Mouse (Mus musculus): ENCODE data around the gene Rgma. TPM values are rescaled to one million over a fixed set of nuclear protein-coding genes. Genes with fewer than 3 reads are reported as not detected.
A peak's percentile ranks its signal among the peaks of the same experiment; 100 is the strongest.

Rgma gene
- polyA plus RNA-seq (2015; fragmentation: Nextera tagmentation; extraction: Ambion mirVana): 32.3 and 32.7 TPM in 2 replicates

DNA sequence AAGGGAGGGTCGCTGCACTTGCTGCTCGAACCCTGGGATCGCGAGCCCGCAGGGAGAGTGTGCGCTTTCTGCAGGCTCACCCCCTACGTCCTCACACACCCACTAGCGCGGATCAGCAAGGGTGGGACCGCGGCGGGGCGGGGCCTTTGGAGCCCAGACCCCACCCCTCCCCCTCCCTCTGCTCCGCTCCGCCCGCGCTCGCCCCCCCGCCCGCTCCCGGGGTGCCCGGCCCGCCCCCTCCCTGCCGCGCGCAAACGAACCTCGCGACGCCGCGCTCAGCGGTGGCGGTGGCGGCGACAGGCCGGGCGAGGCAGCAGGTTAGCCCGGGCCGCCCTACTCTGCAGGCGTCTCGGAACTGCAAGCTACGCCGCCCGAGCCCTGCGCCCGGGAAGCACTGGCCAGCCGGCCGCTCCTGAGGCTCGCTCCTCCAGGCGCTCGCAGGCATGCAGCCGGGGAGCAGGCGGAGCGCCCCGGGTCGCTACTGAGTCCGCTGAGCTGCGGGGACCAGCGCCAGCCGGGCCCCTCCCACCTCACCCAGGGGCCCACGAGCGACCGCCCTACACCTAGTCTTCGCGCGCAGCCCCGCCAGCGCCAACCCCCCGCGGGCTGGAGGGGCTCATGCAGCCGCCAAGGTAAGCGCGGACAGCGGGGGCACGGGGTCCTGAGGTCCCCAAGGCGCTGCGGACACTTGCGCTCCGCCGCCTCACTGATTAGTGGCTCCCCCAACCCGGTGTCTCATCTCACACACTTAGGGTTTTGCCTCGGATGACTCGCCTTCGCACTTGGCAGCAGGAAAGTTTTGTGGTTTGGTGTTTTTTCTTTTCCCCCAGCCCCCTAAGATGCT lies at the start of gene Rgma:
TSS of gene Rgma (plus strand) at position 253 of the 844 bp plus-strand sequence.
- WGBS: 0% methylated on average over 51 of the region's 85 CpGs
- peak within 1 kb of the TSS; percentile 91 for H3K9ac ChIP-seq (replicated peaks)
- no peaks in the 10 kb centered on the region for H3K9me3 ChIP-seq (replicated peaks)
- H3K27me3 ChIP-seq (replicated peaks): no peaks in the 10 kb centered on the region; the same call in 1 of the 2 replicates
- peak; percentile 90 for ATAC-seq (ENCODE audit: low FRiP score)
- peak within 1 kb of the TSS; percentile 95 for H3K27ac ChIP-seq (replicated peaks)
- peaks cover 62% of the 10 kb centered on the region for H3K4me1 ChIP-seq
- peak within 1 kb of the TSS; percentile 81 for H3K4me3 ChIP-seq (replicated peaks)
- peak within 1 kb of the TSS; percentile 94 for H3K4me2 ChIP-seq
- no peaks in the 10 kb centered on the region for H3K36me3 ChIP-seq

DNA sequence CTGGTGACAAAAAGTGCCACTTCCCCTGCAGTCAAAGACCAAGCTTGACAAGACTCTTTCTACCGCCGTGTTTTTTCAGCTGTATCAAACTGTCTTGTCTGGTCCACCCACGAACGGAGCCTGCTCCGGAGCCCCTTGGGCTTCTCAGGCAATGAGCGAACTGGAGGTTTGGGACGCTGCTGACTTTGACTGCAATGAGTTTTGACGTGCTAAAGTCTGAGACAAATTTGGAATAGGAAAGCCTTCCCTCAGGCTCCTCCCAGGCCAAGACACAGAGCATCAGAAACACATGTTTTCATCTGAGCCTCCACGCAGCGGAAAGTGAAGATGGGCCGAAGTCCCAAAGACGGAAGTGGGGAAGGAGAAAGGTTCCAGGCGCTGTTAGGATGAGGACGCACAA lies 49.1 kb upstream of the Rgma start:
- H3K4me2 ChIP-seq: no peak overlapping the region
- ATAC-seq (ENCODE audit: low FRiP score): no peak
- peaks cover 28% of the 10 kb centered on the region for H3K4me1 ChIP-seq
- 85% methylated on average over 14 of the region's 14 CpGs for WGBS
- H3K27ac ChIP-seq (replicated peaks): no peak overlapping the region
- no peak overlapping the region for H3K9ac ChIP-seq (replicated peaks)
- H3K27me3 ChIP-seq (replicated peaks): no peaks in the 10 kb centered on the region
- H3K36me3 ChIP-seq: no peaks in the 10 kb centered on the region
- no peaks in the 10 kb centered on the region for H3K9me3 ChIP-seq (replicated peaks)
- H3K4me3 ChIP-seq (replicated peaks): no peak overlapping the region

DNA sequence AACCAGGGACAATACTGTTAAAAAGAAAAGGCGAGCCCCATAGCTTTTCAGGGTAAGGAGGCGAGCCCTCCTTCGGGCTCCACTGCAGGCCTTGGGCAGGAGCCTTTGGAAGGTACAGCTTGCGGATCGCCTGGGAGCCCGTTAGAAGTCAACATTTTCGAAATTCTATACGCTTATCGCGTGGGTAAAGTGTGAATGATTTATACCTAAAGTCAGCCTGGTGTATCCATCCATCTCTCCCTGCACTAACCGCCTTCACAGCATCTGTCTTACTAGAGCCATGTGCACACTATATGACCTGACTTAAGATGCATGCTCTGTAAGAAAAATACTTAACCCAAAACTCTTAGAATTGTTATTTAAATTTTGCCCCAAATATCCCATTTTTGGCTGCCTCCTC lies 48.6 kb upstream of the Rgma start:
- Histone ChIP-seq H3K27ac (replicated peaks) (peak overlapping the region; percentile 45), H3K36me3 (no peaks in the 10 kb centered on the region), H3K9ac (replicated peaks) (no peak overlapping the region), H3K27me3 (replicated peaks) (no peaks in the 10 kb centered on the region), H3K9me3 (replicated peaks) (no peaks in the 10 kb centered on the region), H3K4me3 (replicated peaks) (no peak overlapping the region), H3K4me2 (no peak overlapping the region), H3K4me1 (peaks cover 31% of the 10 kb centered on the region)
- no peak for ATAC-seq (ENCODE audit: low FRiP score)
- 82% methylated on average over 11 of the region's 11 CpGs for WGBS

DNA sequence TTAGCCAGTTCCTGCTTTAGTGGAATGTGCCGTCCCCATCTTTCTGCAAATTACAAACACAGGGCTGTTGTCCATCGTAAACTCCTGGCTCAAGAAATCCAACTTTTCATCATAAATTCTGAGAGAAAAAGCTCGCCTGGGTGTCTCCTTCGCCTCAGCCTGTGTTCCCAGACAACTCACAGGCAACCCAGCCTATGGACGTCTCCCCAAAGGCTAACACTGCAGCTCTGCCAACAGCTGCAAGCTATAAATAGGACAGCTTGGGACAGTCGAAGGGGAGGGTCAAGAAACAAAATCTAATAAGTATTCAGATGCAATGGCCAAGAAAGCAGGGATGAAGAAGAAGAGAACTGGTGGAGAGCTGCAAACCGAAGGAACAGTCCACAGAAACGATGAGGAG lies 48.1 kb upstream of the Rgma start:
- no peak for ATAC-seq (ENCODE audit: low FRiP score)
- no peak overlapping the region for H3K9ac ChIP-seq (replicated peaks)
- H3K4me1 ChIP-seq: peaks cover 32% of the 10 kb centered on the region
- H3K4me3 ChIP-seq (replicated peaks): no peak overlapping the region
- 60% methylated on average over 8 of the region's 8 CpGs for WGBS
- H3K27me3 ChIP-seq (replicated peaks): no peaks in the 10 kb centered on the region
- peak overlapping the region; percentile 45 for H3K27ac ChIP-seq (replicated peaks)
- no peaks in the 10 kb centered on the region for H3K9me3 ChIP-seq (replicated peaks)
- H3K4me2 ChIP-seq: no peak overlapping the region
- H3K36me3 ChIP-seq: no peaks in the 10 kb centered on the region

DNA sequence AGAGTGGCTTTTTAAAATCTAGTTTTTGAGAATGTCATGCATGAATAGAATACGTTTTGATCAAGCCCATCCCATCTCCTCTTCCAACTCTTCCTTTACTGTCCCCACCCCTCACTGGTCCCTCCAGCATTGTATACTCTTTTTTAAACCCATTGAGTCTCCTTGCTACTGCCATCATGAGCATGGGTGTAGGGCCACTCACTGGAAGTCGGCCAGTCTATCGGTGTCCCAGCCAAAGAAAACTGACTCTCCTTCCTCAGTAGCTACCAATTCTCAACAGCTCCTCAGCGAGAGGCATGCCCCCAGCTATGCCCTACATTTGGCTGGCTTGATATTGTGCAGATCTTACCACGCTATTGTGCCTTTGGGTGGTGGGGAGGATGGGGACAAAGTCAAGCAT lies 47.7 kb upstream of the Rgma start:
- no peaks in the 10 kb centered on the region for H3K27me3 ChIP-seq (replicated peaks)
- no peak overlapping the region for H3K9ac ChIP-seq (replicated peaks)
- H3K36me3 ChIP-seq: no peaks in the 10 kb centered on the region
- no peak for ATAC-seq (ENCODE audit: low FRiP score)
- 87% methylated on average over 5 of the region's 5 CpGs for WGBS
- H3K9me3 ChIP-seq (replicated peaks): no peaks in the 10 kb centered on the region
- H3K4me3 ChIP-seq (replicated peaks): no peak overlapping the region
- 0 out of 2 replicates have a peak overlapping the region, but pooled peaks have one; percentile 25 for H3K27ac ChIP-seq (replicated peaks)
- no peak overlapping the region for H3K4me2 ChIP-seq
- peaks cover 32% of the 10 kb centered on the region for H3K4me1 ChIP-seq

DNA sequence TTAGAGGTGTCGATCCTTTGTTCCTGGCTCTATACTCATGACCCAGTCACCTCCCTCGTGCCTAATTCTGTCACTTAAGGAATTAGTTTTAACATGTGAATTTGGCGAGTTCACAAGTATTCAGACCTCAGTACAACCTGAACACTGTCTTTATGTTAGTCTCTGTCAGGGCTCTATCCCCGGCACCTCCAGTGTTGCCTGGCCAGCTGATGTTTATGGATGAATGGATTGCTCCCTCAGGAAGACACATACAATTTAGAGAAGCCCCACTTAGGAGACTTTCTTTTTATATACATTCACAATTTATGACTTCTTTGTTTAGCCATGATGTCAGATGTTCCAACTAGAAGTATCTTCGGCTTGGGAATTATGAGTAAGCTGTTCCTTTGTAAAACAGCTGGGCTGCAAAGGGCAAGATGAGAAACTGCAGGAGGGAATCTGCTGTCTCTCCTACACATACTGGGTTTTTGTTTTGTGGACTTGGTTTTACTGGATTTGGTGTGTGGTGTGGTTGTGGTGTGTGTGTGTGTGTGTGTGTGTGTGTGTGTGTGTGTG lies 46.6 kb upstream of the Rgma start:
- 14% methylated on average over 5 of the region's 5 CpGs for WGBS
- ATAC-seq (ENCODE audit: low FRiP score): no peak

DNA sequence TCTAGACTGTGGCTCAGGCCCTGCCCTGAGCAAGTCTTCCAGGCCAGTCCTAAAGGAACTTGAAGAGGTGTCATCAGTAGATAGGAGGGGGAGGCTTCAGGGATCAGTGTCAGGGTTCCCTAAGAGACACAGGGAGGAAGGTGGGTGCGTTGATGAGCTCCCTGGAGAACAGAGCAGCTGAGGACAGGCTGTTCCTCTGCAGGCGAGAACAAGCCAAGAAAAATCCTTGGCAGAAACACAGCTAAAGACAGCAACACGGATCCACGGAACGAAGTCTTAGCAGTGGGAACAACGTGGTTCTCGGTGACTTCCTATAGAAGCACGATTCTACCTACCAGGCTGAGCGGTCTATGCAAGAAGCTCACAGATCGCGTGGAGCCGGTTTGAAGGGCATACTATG lies 44.6 kb upstream of the Rgma start:
- peaks cover 52% of the 10 kb centered on the region for H3K4me1 ChIP-seq
- H3K4me3 ChIP-seq (replicated peaks): no peak overlapping the region
- ATAC-seq (ENCODE audit: low FRiP score): no peak
- H3K27me3 ChIP-seq (replicated peaks): no peaks in the 10 kb centered on the region
- H3K27ac ChIP-seq (replicated peaks): no peak overlapping the region
- no peaks in the 10 kb centered on the region for H3K36me3 ChIP-seq
- H3K9me3 ChIP-seq (replicated peaks): no peaks in the 10 kb centered on the region
- H3K9ac ChIP-seq (replicated peaks): no peak overlapping the region
- WGBS: 93% methylated on average over 12 of the region's 12 CpGs
- no peak overlapping the region for H3K4me2 ChIP-seq

More for the DNA sequence above, 46.6 kb upstream of the Rgma start:
- no peaks in the 10 kb centered on the region for H3K36me3 ChIP-seq
- H3K9ac ChIP-seq (replicated peaks): no peak overlapping the region
- H3K4me1 ChIP-seq: peaks cover 32% of the 10 kb centered on the region
- 0 out of 2 replicates have a peak overlapping the region, but pooled peaks have one; percentile 25 for H3K27ac ChIP-seq (replicated peaks)
- no peak overlapping the region for H3K4me2 ChIP-seq
- H3K9me3 ChIP-seq (replicated peaks): no peaks in the 10 kb centered on the region
- no peak overlapping the region for H3K4me3 ChIP-seq (replicated peaks)
- no peaks in the 10 kb centered on the region for H3K27me3 ChIP-seq (replicated peaks)

DNA sequence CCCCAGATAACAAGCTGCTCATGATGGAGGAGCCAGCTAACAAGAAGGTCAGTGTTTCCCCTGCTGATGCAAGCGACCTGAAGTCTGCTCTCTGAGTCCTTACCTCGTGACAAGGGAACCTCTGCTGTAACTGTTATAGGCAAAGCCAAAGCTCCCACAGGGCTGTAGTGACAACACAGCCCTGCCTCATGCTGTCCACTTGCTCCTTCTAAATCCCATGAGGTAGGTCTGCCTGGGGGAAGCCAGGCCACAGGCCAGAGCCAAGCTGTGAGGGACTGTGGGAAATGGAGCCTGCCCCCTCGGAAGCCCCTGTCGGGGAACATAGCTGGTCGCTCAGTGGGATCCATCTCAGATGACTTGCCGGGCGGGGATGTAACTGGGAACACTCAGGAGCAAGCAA lies 43.7 kb upstream of the Rgma start:
- Histone ChIP-seq H3K27me3 (replicated peaks) (no peaks in the 10 kb centered on the region), H3K4me2 (no peak overlapping the region), H3K9me3 (replicated peaks) (no peaks in the 10 kb centered on the region), H3K4me1 (peaks cover 60% of the 10 kb centered on the region), H3K36me3 (no peaks in the 10 kb centered on the region), H3K9ac (replicated peaks) (no peak overlapping the region), H3K4me3 (replicated peaks) (no peak overlapping the region), H3K27ac (replicated peaks) (no peak overlapping the region)
- ATAC-seq (ENCODE audit: low FRiP score): no peak
- WGBS: 69% methylated on average over 7 of the region's 7 CpGs

DNA sequence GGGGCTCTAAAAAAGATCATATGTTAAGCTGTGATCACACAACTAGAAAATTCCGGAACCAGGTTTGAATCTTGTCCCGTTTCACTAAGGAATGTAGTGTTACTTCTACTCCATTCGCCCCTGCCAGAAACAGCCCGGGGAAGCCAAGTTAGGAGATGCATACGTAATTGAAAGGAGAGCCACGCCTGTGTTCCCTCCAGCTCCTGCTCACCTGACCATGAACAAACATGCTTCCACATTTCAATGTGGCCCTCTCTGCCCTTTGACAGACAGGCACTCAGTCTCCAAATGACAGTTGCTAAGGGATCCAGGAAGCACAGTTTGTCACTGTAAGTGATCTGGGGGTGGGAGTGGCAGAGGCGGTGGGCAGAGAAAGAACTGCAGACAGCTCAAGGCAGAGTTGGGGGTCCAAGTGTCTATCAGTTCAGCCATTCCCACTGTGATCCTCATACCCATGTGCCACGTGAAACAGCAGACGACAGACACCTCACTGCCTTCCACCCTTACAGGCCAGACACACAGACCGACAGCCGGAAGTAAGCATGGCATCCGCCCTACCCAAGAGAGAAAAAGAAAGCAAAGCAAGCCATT lies 41.8 kb upstream of the Rgma start:
- H3K4me2 ChIP-seq: no peak overlapping the region
- H3K4me3 ChIP-seq (replicated peaks): no peak overlapping the region
- no peak overlapping the region for H3K27ac ChIP-seq (replicated peaks)
- no peak overlapping the region for H3K9ac ChIP-seq (replicated peaks)
- 0 out of 2 replicates have a peak, but pooled peaks have one; percentile 15 for ATAC-seq (ENCODE audit: low FRiP score)
- H3K4me1 ChIP-seq: peaks cover 44% of the 10 kb centered on the region
- H3K9me3 ChIP-seq (replicated peaks): no peaks in the 10 kb centered on the region
- WGBS: 67% methylated on average over 12 of the region's 12 CpGs
- no peaks in the 10 kb centered on the region for H3K27me3 ChIP-seq (replicated peaks)
- no peaks in the 10 kb centered on the region for H3K36me3 ChIP-seq

DNA sequence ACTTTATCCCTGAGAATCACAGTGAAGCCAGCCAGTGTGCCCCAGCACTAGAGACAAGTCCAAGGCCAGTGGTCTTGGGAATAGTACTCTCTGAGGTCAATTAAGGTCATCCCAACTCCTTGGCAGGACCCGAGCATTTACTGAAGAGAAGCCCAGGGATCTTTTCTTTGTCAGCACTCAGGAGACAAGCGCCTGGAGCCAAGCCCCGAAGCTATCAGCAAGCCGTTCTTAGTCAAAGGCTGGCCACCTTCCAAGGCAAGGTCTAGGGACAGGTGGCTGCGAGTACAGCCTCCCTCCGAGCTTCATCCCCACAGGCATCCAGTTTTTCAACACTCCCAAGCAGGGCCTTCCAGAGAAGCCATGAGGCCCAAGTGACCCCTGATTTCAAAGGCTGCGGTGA lies 40.4 kb upstream of the Rgma start:
- Histone ChIP-seq H3K36me3 (no peaks in the 10 kb centered on the region), H3K4me1 (peaks cover 33% of the 10 kb centered on the region), H3K4me2 (no peak overlapping the region), H3K9ac (replicated peaks) (0 out of 2 replicates have a peak overlapping the region, but pooled peaks have one; percentile 5), H3K27ac (replicated peaks) (peak overlapping the region; percentile 69; the same call in 1 of the 2 replicates), H3K4me3 (replicated peaks) (no peak overlapping the region), H3K9me3 (replicated peaks) (no peaks in the 10 kb centered on the region), H3K27me3 (replicated peaks) (no peaks in the 10 kb centered on the region)
- WGBS: 49% methylated on average over 7 of the region's 7 CpGs
- ATAC-seq (ENCODE audit: low FRiP score): no peak

DNA sequence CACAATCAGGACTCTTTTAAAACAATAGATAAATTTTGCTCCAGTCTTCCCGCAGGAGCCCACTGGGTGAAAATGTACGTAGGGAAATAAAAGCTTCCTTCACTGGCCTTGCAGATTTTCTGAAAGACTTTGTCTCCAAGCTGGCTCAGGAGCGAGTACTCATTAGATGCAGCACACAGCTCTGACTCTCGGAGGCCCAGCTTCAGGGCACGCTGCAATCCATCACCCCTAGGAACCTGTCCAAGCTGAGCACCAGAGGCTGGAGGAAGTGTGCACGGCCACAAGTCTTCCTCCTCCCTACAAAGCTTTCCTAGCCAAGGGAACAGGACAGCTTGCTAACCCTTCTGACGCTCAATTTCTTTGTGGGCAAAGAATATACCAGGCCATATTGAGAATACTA lies 38.9 kb upstream of the Rgma start:
- WGBS: 21% methylated on average over 7 of the region's 7 CpGs
- peak overlapping the region; percentile 69 for H3K27ac ChIP-seq (replicated peaks)
- ATAC-seq (ENCODE audit: low FRiP score): no peak; the same call in 1 of the 2 replicates

DNA sequence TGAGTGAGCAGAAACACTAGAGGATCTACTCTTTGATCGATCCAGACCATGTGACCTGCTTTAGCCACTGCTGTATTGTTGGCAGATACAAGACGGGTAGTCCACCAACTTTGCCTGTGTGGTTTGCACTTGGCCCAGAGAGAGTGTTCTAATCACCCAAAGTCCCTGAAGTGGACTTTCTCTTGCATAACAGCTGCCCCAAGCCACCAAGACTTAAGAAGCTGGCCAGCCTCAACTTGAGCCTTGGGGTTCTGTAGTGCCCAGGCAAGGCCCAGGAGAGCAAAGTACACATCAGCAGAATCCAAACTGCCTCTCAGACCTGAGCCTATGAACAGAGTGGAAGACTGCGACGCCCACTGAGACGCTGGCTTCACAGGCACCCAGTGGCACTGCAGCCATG lies 37.0 kb upstream of the Rgma start:
- 93% methylated on average over 5 of the region's 5 CpGs for WGBS
- H3K4me1 ChIP-seq: peaks cover 29% of the 10 kb centered on the region
- H3K4me3 ChIP-seq (replicated peaks): no peak overlapping the region
- no peak overlapping the region for H3K4me2 ChIP-seq
- no peaks in the 10 kb centered on the region for H3K9me3 ChIP-seq (replicated peaks)
- no peak overlapping the region for H3K9ac ChIP-seq (replicated peaks)
- H3K27ac ChIP-seq (replicated peaks): no peak overlapping the region
- no peak for ATAC-seq (ENCODE audit: low FRiP score)
- H3K27me3 ChIP-seq (replicated peaks): no peaks in the 10 kb centered on the region
- no peaks in the 10 kb centered on the region for H3K36me3 ChIP-seq

More for the DNA sequence above, 38.9 kb upstream of the Rgma start:
- H3K4me3 ChIP-seq (replicated peaks): no peak overlapping the region
- no peak overlapping the region for H3K9ac ChIP-seq (replicated peaks)
- H3K27me3 ChIP-seq (replicated peaks): no peaks in the 10 kb centered on the region
- no peaks in the 10 kb centered on the region for H3K36me3 ChIP-seq
- no peaks in the 10 kb centered on the region for H3K9me3 ChIP-seq (replicated peaks)
- peaks cover 33% of the 10 kb centered on the region for H3K4me1 ChIP-seq
- no peak overlapping the region for H3K4me2 ChIP-seq
